Mouse (Mus musculus) G1E (cell line): ENCODE measurements around the gene Actn2. TPM values are rescaled to one million over a fixed set of nuclear protein-coding genes. Genes with fewer than 3 reads are reported as not detected.

Experiments used
- ATAC-seq: 2 replicates; pipeline ENCODE4 v1.8.0; 2016; ENCODE audit warnings: mild to moderate bottlenecking; ENCODE audit not compliant: insufficient number of reproducible peaks, poor library complexity, low FRiP score, severe bottlenecking; ENCODE audit errors: extremely low read depth
- DNase-seq: peaks from one replicate; pipeline ENCODE4 v3.0.0; 2012; ENCODE audit warnings: low spot score
- H3K27me3 ChIP-seq: 2 replicates; pipeline ENCODE4 v1.6.1; 2012; ENCODE audit warnings: mild to moderate bottlenecking, low read length, inconsistent platforms; ENCODE audit not compliant: insufficient read depth
- H3K36me3 ChIP-seq: replicated peaks from 2 replicates; pipeline ENCODE3; 2012; ENCODE audit warnings: mild to moderate bottlenecking, inconsistent platforms
- H3K4me1 ChIP-seq: 2 replicates; pipeline ENCODE4 v1.6.1; 2012; ENCODE audit warnings: low read depth, low read length, inconsistent platforms, mixed read lengths; ENCODE audit not compliant: insufficient read depth
- H3K4me3 ChIP-seq: 2 replicates; pipeline ENCODE4 v1.5.1; 2012; ENCODE audit warnings: low read depth, mild to moderate bottlenecking, inconsistent platforms, low read length, moderate library complexity, mixed read lengths
- H3K9me3 ChIP-seq: replicated peaks from 2 replicates; pipeline ENCODE4 v1.6.1; 2012; ENCODE audit warnings: inconsistent platforms
- CTCF ChIP-seq: IDR thresholded peaks from 2 replicates; pipeline ENCODE4 v1.5.1; 2012; ENCODE audit warnings: low read depth, low read length, inconsistent platforms, mixed read lengths
- GATA1 ChIP-seq: IDR thresholded peaks from 2 replicates; pipeline ENCODE4 v1.6.1; 2012; ENCODE audit warnings: borderline replicate concordance, low read length, inconsistent platforms, mixed read lengths
- GATA2 ChIP-seq: IDR thresholded peaks from 2 replicates; pipeline ENCODE4 v1.6.1; 2012; ENCODE audit warnings: low read depth, low read length, inconsistent platforms, borderline replicate concordance
- POLR2AphosphoS5 ChIP-seq: IDR thresholded peaks from 2 replicates; pipeline ENCODE4 v1.6.1; 2012; ENCODE audit warnings: low read depth, low read length, inconsistent platforms; ENCODE audit not compliant: insufficient replicate concordance
- TAL1 ChIP-seq: conservative IDR thresholded peaks from 2 replicates; pipeline ENCODE4 v1.6.1; 2012; ENCODE audit warnings: low read depth, low read length, inconsistent platforms, mixed read lengths
- polyA plus RNA-seq: library from polyadenylated mRNA; stranded (reverse); fragments of >175 nt; gene quantifications from 2 replicates; pipeline ENCODE4 v1.2.3, GENCODE M21; 2012
- total RNA-seq, 2 experiments: library from RNA; stranded (forward) in 1 of 2; stranded (reverse) in 1 of 2; fragments of 200-1000 nt in 1 of 2; fragments of >200 nt in 1 of 2; fragmentation: Nextera tagmentation in 1 of 2; gene quantifications; 2 replicates each; pipeline ENCODE4 v1.2.3; 2014 to 2017

Actn2 gene
- total and polyA plus RNA-seq, 3 experiments: 0.30 to 0.55 TPM; not detected in 1

- no peak for DNase-seq
- Histone ChIP-seq H3K9me3 (no peaks in the 10 kb centered on the region), H3K4me1 (no peaks in the 10 kb centered on the region), H3K36me3 (no peaks in the 10 kb centered on the region), H3K4me3 (no peak overlapping the region), H3K27me3 (no peaks in the 10 kb centered on the region)
- TF ChIP-seq TAL1: no peak
- no peak for TF ChIP-seq GATA1
- TF ChIP-seq POLR2AphosphoS5: no peak
- no peak for ATAC-seq
These were observed 29.2 kb downstream of the Actn2 start for GRCm38 (mm10) chr13:12311371-12311770.

- TF ChIP-seq POLR2AphosphoS5 (no peak), TAL1 (no peak), CTCF (no peak), GATA1 (no peak), GATA2 (no peak)
- Histone ChIP-seq H3K4me1 (no peaks in the 10 kb centered on the region), H3K4me3 (no peak overlapping the region), H3K36me3 (no peaks in the 10 kb centered on the region), H3K9me3 (no peaks in the 10 kb centered on the region), H3K27me3 (no peaks in the 10 kb centered on the region)
- ATAC-seq (no peak), DNase-seq (no peak)
These were observed 31.1 kb downstream of the Actn2 start for GRCm38 (mm10) chr13:12309446-12309845.

GRCm38 (mm10) chr13:12308878-12309277 lies 31.7 kb downstream of the Actn2 start:
- no peak for TF ChIP-seq TAL1
- no peak for TF ChIP-seq CTCF
- TF ChIP-seq GATA1: no peak
- TF ChIP-seq POLR2AphosphoS5: no peak
- TF ChIP-seq GATA2: no peak
- DNase-seq (no peak), ATAC-seq (no peak)
- Histone ChIP-seq H3K27me3 (no peaks in the 10 kb centered on the region), H3K4me1 (no peaks in the 10 kb centered on the region), H3K9me3 (no peaks in the 10 kb centered on the region), H3K36me3 (no peaks in the 10 kb centered on the region), H3K4me3 (no peak overlapping the region)

DNA sequence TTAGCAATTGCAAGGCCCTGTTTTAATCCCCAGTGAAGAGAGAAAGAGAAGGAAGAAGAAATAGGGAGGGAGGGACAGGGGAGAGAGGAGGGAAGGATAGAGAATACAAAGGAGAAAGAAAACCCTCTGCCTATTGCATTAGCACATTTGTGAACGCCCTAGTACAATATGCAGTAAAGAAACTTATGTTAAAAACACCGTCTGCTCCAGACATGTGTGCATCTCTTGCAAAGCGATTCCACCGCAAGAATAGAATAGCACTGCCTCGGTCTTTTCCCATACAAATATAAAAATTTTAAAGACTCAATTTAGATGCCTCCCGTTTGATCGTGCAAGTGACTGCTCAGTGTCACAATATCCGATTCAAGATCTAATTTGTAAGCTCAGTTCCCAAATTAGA lies 32.1 kb downstream of the Actn2 start:
- no peaks in the 10 kb centered on the region for H3K4me1 ChIP-seq
- no peaks in the 10 kb centered on the region for H3K36me3 ChIP-seq
- H3K4me3 ChIP-seq: no peak overlapping the region
- DNase-seq: no peak
- TF ChIP-seq GATA2 (no peak), CTCF (no peak), TAL1 (no peak), GATA1 (no peak), POLR2AphosphoS5 (no peak)
- no peaks in the 10 kb centered on the region for H3K27me3 ChIP-seq
- no peak for ATAC-seq
- no peaks in the 10 kb centered on the region for H3K9me3 ChIP-seq

DNA sequence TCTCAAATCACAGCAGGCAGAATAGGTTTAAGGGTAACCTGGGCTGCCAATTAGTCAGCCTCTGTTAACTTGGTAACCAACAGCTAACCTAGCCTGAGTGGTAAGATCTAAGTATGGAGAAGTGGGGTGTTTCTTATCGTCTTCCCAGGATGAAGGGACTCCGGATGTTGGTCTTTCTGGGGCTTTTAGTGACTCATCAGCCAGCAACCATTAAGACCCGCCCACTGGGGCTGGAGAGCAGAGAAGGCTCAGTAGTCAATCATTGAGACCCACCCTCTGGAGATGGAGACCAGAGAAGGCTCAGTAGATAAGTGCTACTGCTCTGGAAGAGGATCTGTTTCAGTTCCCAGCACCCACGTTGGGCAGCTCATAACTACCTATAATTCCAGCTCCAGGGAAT lies 33.3 kb downstream of the Actn2 start:
- ATAC-seq: no peak
- Histone ChIP-seq H3K36me3 (no peaks in the 10 kb centered on the region), H3K4me3 (no peak overlapping the region), H3K27me3 (peaks cover 4% of the 10 kb centered on the region; the same call in 1 of the 2 replicates), H3K9me3 (no peaks in the 10 kb centered on the region), H3K4me1 (no peaks in the 10 kb centered on the region)
- TF ChIP-seq GATA2 (no peak), CTCF (no peak), TAL1 (no peak), GATA1 (no peak), POLR2AphosphoS5 (no peak)
- no peak for DNase-seq

GRCm38 (mm10) chr13:12305540-12305939 lies 35.0 kb downstream of the Actn2 start:
- ATAC-seq (no peak), DNase-seq (no peak)
- Histone ChIP-seq H3K4me3 (no peak overlapping the region), H3K4me1 (no peaks in the 10 kb centered on the region), H3K27me3 (peaks cover 4% of the 10 kb centered on the region), H3K9me3 (no peaks in the 10 kb centered on the region), H3K36me3 (no peaks in the 10 kb centered on the region)
- TF ChIP-seq GATA2: no peak
- no peak for TF ChIP-seq TAL1
- no peak for TF ChIP-seq POLR2AphosphoS5
- TF ChIP-seq CTCF: no peak

DNA sequence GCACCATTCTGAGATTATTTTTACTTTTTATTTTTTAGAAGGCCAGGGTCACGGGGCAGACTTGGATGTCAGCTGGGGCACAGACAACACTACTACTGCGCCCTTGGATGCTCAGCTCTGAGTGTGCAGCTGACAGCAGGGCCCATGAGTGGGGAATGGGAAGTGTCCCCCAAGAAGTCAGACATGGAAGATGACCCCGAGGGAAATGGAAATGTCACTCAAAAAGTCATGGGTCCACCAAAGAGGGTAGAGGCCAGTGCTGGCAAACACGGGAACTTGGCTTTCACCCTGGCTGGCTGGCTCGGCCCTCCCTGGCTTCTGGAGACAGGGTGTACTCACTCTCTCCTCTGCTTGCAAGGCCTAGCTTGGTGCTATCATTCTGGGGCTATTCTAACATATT lies 35.6 kb downstream of the Actn2 start:
- Histone ChIP-seq H3K27me3 (peaks cover 4% of the 10 kb centered on the region), H3K9me3 (no peaks in the 10 kb centered on the region), H3K4me3 (no peak overlapping the region), H3K4me1 (no peaks in the 10 kb centered on the region), H3K36me3 (no peaks in the 10 kb centered on the region)
- DNase-seq (no peak), ATAC-seq (no peak)
- TF ChIP-seq TAL1: no peak
- TF ChIP-seq POLR2AphosphoS5: no peak
- no peak for TF ChIP-seq GATA2
- no peak for TF ChIP-seq CTCF
- TF ChIP-seq GATA1: no peak
